Mouse (Mus musculus) liver, embryonic 11.5 days (tissue): ENCODE measurements around the gene Dpm3. TPM values are rescaled to one million over a fixed set of nuclear protein-coding genes. Genes with fewer than 3 reads are reported as not detected.

ENCODE experiments used
- ATAC-seq: fragments of 200-750 bp; cut with Nextera tagmentation; replicated peaks from 2 replicates; pipeline ENCODE4 v1.8.0; 2017; ENCODE audit warnings: moderate number of reproducible peaks, mild to moderate bottlenecking, moderate TSS enrichment, moderate library complexity; ENCODE audit not compliant: low FRiP score
- DNase-seq: peaks from one replicate; pipeline ENCODE4 v3.0.0-alpha.2; 2017; ENCODE audit warnings: low spot score
- H3K27ac ChIP-seq: fragments of 300-500 bp; sonication (generic); 2 replicates; pipeline ENCODE4 v1.5.1; 2014; ENCODE audit warnings: mild to moderate bottlenecking, low read depth, low read length, control low read depth
- H3K27me3 ChIP-seq: fragments of 300-500 bp; sonication (generic); replicated peaks from 2 replicates; pipeline ENCODE4 v1.6.1; 2014; ENCODE audit warnings: low read length, mixed read lengths; ENCODE audit not compliant: control insufficient read depth, insufficient read depth
- H3K36me3 ChIP-seq: fragments of 300-500 bp; sonication (generic); 2 replicates; pipeline ENCODE4 v1.6.1; 2014; ENCODE audit warnings: mild to moderate bottlenecking, low read length, moderate library complexity, mixed read lengths; ENCODE audit not compliant: control insufficient read depth, insufficient read depth
- H3K4me1 ChIP-seq: fragments of 300-500 bp; sonication (generic); replicated peaks from 2 replicates; pipeline ENCODE4 v1.6.1; 2014; ENCODE audit warnings: low read length, mixed read lengths; ENCODE audit not compliant: control insufficient read depth, insufficient read depth
- H3K4me2 ChIP-seq: fragments of 300-500 bp; sonication (generic); 2 replicates; pipeline ENCODE4 v1.6.1; 2014; ENCODE audit warnings: mild to moderate bottlenecking, control low read depth, moderate library complexity
- H3K4me3 ChIP-seq: fragments of 300-500 bp; sonication (generic); 2 replicates; pipeline ENCODE4 v1.5.1; 2014; ENCODE audit warnings: low read depth, low read length, control low read depth
- H3K9ac ChIP-seq: fragments of 300-500 bp; sonication (generic); 2 replicates; pipeline ENCODE4 v1.6.1; 2014; ENCODE audit warnings: low read depth, low read length, control low read depth
- H3K9me3 ChIP-seq: fragments of 300-500 bp; sonication (generic); 2 replicates; pipeline ENCODE4 v1.6.1; 2016; ENCODE audit warnings: low read length, inconsistent platforms, mixed read lengths; ENCODE audit not compliant: control insufficient read depth
- WGBS: fragments of 180-500 bp; shearing (Covaris S2); extraction: QIAGEN DNeasy Blood & Tissue Kit; methylation state at CpG from one replicate; pipeline ENCODE4 v1.1.7; 2014; 5-methylcytosine and 5-hydroxymethylcytosine counted together
- polyA plus RNA-seq: library from polyadenylated mRNA; unstranded; fragments of >200 nt; fragmentation: Nextera tagmentation; extraction: Ambion mirVana; gene quantifications from 2 replicates; pipeline ENCODE4 v1.2.1, GENCODE M21; 2014

The Dpm3 gene
- polyA plus RNA-seq, 1 experiment from 2014 or later = 118 TPM

DNA sequence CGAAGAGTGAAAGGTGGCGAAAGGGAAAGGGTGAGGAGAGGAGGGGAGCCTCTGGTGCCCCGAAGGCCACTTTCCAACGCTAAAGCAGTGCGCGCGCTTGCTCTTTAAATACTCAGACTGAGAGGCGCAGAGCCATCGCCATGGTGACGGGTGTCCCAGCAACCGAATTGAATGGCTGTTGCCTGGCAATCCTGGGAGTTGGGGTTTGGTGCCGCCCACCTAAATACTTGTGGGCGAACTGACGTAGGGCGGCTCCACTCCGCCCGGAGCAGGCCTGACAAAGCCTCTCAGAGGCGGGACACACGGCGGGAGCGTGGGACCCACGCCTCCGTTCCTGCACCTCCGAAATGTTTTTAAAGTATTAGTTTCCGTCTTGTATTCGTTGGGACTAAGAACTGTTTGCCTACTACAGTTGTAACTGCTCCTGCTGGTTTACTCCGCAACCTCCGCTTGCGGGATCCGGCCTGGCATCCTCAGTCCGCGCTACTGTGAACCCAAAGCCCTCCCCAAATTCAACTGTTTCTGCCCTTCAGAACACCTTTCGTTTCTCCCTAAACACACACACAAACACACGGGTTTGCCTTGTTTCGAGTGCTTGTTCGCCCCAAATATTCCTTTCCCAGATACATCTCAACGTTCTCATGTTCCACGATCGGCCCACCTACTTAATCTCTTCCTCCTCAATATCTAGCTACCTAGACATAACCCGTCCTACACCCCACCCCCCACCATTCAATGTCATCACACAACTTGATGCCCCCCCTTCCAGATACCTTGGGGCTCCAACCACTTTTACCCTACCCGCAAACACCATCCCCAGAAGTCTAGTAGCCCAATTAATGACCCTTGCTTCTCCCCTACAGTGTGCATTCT lies 31.6 kb upstream of the Dpm3 start:
- H3K4me3 ChIP-seq = peak overlapping the region; percentile 45
- no peaks in the 10 kb centered on the region for H3K36me3 ChIP-seq
- whole genome bisulfite sequencing = 4% methylated on average over 41 of the region's 41 CpGs
- H3K27me3 ChIP-seq = peaks cover 44% of the 10 kb centered on the region
- ATAC-seq (peak; percentile 53), DNase-seq (peak; percentile 79)
- H3K9me3 ChIP-seq = no peaks in the 10 kb centered on the region
- 0 out of 2 replicates have a peak overlapping the region, but pooled peaks have one; percentile 9 for H3K9ac ChIP-seq
- no peak overlapping the region for H3K27ac ChIP-seq
- H3K4me2 ChIP-seq = peak overlapping the region; percentile 69
- peaks cover 27% of the 10 kb centered on the region for H3K4me1 ChIP-seq

DNA sequence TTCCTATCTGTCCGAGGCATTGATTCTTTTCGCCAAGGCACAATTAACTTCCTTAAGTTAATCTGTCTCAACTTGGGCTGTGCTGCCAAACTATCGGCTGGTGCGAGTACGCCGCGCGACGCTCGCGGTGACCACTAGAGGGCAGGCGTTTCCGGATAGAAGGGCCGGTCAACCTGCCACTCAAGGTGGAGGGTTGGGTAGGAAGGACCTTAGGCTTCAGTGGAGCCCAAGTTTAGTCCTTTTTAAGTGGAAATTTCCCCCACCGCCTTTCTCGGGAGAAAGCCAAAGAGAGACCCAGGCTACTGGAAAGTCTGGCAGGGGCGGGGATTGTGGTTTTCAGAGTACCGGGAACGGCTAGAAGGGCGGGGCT lies 31.0 kb upstream of the Dpm3 start:
- WGBS = under 1% methylated on average over 20 of the region's 20 CpGs
- no peaks in the 10 kb centered on the region for H3K9me3 ChIP-seq
- 0 out of 2 replicates have a peak overlapping the region, but pooled peaks have one; percentile 8 for H3K9ac ChIP-seq
- peak; percentile 59 for ATAC-seq
- peaks cover 27% of the 10 kb centered on the region for H3K4me1 ChIP-seq
- peak; percentile 83 for DNase-seq
- no peak overlapping the region for H3K27ac ChIP-seq
- H3K4me2 ChIP-seq = peak overlapping the region; percentile 69
- no peaks in the 10 kb centered on the region for H3K36me3 ChIP-seq
- peaks cover 44% of the 10 kb centered on the region for H3K27me3 ChIP-seq
- H3K4me3 ChIP-seq = peak overlapping the region; percentile 45

DNA sequence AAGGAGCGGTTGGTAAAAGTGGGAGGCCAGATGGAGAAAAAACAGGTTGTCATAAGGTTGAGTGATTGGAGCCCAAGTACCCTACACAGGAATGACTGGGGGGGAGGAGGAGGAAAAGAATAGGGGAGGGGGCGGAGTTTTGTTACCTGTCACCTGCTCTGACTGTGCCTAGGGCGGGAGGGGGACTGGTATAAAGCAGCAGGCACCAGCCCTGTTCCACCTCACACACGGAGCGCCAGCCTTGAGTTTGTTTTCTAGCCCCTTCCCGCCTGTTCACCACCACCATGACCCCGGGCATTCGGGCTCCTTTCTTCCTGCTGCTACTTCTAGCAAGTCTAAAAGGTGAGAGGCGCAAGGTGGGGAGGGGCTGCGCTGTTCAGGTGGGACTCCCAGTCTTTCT lies 30.3 kb upstream of the Dpm3 start, which contains the start of gene Muc1:
Gene Muc1 (plus strand): TSS at position 222 of the 400 bp plus-strand sequence.
- peak within 1 kb of the TSS; percentile 69 for H3K4me2 ChIP-seq
- no peaks in the 10 kb centered on the region for H3K36me3 ChIP-seq
- H3K4me3 ChIP-seq = peak within 1 kb of the TSS; percentile 45
- H3K9ac ChIP-seq = 0 out of 2 replicates have a peak within 1 kb of the TSS, but pooled peaks have one; percentile 8
- no peak within 1 kb of the TSS for H3K27ac ChIP-seq
- 31% methylated on average over 10 of the region's 10 CpGs for WGBS
- no peak for DNase-seq
- no peak for ATAC-seq
- peaks cover 27% of the 10 kb centered on the region for H3K4me1 ChIP-seq
- H3K9me3 ChIP-seq = no peaks in the 10 kb centered on the region
- peaks cover 44% of the 10 kb centered on the region for H3K27me3 ChIP-seq

DNA sequence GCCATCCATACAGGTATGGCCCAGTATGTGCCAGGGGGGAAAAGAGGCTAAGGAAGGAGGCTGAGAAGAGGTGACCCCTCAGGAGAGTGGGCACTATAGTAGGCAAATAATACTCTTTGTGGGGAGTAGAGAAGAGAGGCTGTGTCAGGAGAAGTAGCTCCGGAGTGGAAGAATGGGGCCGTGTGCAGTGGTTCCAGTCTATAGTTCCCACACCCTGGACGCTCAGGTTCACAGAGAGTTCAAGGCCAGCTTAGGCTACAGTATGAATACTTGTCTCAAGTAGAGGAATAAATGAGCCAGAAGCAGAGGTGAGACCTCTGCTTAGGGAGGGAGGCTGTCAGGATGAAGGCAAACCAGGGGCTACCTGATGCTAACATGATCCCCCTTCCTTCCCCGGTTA lies 29.9 kb upstream of the Dpm3 start:
- Histone ChIP-seq H3K9ac (no peak overlapping the region), H3K4me3 (no peak overlapping the region), H3K9me3 (no peaks in the 10 kb centered on the region), H3K36me3 (no peaks in the 10 kb centered on the region), H3K27me3 (peaks cover 44% of the 10 kb centered on the region), H3K4me1 (peaks cover 27% of the 10 kb centered on the region), H3K4me2 (peak overlapping the region; percentile 69; the same call in 1 of the 2 replicates), H3K27ac (no peak overlapping the region)
- 59% methylated on average over 4 of the region's 4 CpGs for WGBS
- ATAC-seq (no peak), DNase-seq (no peak)

DNA sequence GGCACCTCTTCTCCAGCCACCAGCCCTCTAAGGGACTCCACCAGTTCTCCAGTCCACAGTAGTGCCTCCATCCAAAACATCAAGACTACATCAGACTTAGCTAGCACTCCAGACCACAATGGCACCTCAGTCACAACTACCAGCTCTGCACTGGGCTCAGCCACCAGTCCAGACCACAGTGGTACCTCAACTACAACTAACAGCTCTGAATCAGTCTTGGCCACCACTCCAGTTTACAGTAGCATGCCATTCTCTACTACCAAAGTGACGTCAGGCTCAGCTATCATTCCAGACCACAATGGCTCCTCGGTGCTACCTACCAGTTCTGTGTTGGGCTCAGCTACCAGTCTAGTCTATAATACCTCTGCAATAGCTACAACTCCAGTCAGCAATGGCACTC lies 28.6 kb upstream of the Dpm3 start:
- Histone ChIP-seq H3K27ac (no peak overlapping the region), H3K36me3 (no peaks in the 10 kb centered on the region), H3K9me3 (no peaks in the 10 kb centered on the region), H3K9ac (no peak overlapping the region), H3K4me3 (no peak overlapping the region), H3K27me3 (peaks cover 36% of the 10 kb centered on the region), H3K4me1 (peaks cover 27% of the 10 kb centered on the region), H3K4me2 (no peak overlapping the region)
- no peak for DNase-seq
- no peak for ATAC-seq
- 61% methylated on average over 2 of the region's 2 CpGs for WGBS

DNA sequence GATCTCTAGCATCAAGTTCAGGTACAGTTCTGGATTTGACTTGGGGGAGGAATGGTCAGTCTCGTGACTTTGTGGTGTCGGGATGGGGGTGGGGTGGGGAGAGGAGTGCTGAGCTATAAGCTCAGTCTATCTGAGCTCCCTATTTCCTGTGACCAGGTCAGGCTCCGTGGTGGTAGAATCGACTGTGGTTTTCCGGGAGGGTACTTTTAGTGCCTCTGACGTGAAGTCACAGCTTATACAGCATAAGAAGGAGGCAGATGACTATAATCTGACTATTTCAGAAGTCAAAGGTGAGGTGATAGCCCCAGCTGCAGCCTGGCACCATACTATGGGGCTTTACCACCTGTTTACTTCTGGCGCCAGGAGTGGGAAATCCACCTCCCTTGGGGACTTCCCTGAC lies 27.8 kb upstream of the Dpm3 start:
- no peak for DNase-seq
- Histone ChIP-seq H3K9ac (no peak overlapping the region), H3K36me3 (no peaks in the 10 kb centered on the region), H3K4me1 (peaks cover 21% of the 10 kb centered on the region), H3K27ac (no peak overlapping the region), H3K9me3 (no peaks in the 10 kb centered on the region), H3K27me3 (peaks cover 32% of the 10 kb centered on the region), H3K4me3 (no peak overlapping the region), H3K4me2 (no peak overlapping the region)
- no peak for ATAC-seq
- 31% methylated on average over 7 of the region's 7 CpGs for WGBS

DNA sequence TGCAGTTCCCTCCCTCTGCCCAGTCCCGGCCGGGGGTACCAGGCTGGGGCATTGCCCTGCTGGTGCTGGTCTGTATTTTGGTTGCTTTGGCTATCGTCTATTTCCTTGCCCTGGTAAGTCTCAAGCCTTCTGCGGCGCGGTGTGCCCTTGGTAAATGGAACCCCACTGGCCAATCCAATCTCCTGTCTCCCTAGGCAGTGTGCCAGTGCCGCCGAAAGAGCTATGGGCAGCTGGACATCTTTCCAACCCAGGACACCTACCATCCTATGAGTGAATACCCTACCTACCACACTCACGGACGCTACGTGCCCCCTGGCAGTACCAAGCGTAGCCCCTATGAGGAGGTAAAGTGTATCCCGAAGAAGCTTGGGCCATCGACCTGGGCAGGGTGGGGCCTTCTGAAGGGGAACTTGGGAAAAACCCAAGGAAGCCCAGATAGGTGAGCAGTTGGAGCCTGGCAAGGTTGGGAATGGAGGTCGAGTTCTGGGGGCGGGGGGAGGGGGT lies 27.3 kb upstream of the Dpm3 start:
- peaks cover 28% of the 10 kb centered on the region for H3K27me3 ChIP-seq
- H3K4me2 ChIP-seq = no peak overlapping the region
- H3K4me1 ChIP-seq = peaks cover 18% of the 10 kb centered on the region
- DNase-seq (no peak), ATAC-seq (no peak)
- 70% methylated on average over 16 of the region's 16 CpGs for WGBS
- H3K9ac ChIP-seq = no peak overlapping the region
- H3K9me3 ChIP-seq = no peaks in the 10 kb centered on the region
- H3K27ac ChIP-seq = no peak overlapping the region
- H3K4me3 ChIP-seq = no peak overlapping the region
- H3K36me3 ChIP-seq = no peaks in the 10 kb centered on the region

DNA sequence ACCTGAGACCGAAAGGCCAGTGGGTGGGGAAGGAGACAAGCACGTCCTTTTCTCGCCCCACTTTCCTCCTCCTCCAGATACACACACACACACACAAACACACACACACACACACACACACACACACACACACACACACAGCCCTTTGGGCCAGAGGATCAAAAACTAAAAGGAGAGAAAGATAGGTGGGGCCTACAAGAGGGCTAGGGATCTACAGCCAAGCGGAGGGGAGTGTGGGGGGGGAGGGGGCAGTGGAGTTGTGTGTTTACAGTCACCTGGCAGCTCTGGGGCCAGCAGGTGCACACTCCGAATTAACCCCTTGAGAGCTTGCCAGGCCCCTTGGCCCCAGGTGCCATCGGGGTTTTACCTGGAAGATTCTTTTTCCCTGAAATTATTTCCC lies 26.5 kb upstream of the Dpm3 start:
- H3K27ac ChIP-seq = no peak overlapping the region
- ATAC-seq = no peak

More for the DNA sequence above, 26.5 kb upstream of the Dpm3 start:
- WGBS = 73% methylated on average over 6 of the region's 6 CpGs
- DNase-seq = no peak
- Histone ChIP-seq H3K9me3 (no peaks in the 10 kb centered on the region), H3K36me3 (no peaks in the 10 kb centered on the region), H3K4me3 (no peak overlapping the region), H3K9ac (no peak overlapping the region), H3K4me1 (peaks cover 10% of the 10 kb centered on the region), H3K27me3 (peaks cover 21% of the 10 kb centered on the region), H3K4me2 (no peak overlapping the region)
